Comparison of ENCODE assay signal across 13 mouse cellular contexts in the genomic region with DNA sequence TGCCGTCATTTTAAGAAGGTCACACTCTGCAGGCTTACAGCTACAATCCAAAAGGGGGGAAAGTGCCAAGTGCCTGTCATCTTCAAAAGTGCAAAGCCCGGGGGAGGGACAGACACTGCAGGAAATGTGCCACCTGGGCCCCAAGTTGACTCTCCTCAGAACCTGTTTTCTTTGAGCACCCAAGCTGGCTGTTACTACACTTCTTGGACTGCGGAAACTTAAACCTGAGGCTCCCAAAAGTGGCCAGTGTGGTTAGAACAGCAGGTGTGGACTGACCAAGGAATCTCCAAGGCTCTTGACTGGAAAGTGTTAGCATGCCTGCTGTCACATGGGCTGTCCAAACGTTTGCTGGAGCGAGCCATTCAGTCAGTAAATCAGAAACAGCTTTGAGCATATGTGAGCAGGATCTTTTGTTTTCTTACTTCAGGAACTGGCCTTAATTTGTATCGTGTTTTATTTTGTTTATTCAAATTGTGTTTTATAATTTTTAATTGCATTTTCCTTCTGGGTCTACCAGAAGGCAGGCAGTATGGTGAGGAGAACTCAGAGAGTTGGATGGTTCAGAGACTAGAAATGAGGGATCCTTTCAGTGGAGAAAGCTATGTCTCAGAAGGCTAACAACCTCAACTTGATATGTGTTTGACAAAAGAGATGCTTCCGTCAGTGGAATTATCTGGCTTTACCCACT.
A peak's percentile ranks its signal among the peaks of the same experiment; 100 is the strongest.
DNase-seq lines count a peak whose midpoint lies in the region; ATAC-seq and TF ChIP-seq lines count a peak whose summit lies in the region.
"Had no signal": no experiment of that assay in that cellular context is flagged by ENCODE, and none has a peak within 500 bp of the region (broad histone marks: within the 10 kb centered on the region; RNA-seq: fewer than 3 reads in every experiment).

No protein-coding gene starts in this region.

- H3K79me2 ChIP-seq in heart, adult 2 months (replicated peaks; ENCODE audit: control insufficient read depth, insufficient read depth, low read length) = no peaks in the 10 kb centered on the region

- no peak overlapping the region for H3K4me2 ChIP-seq in forebrain, embryonic 16.5 days (ENCODE audit: low read length)
- H3K4me2 ChIP-seq: kidney, embryonic 15.5 days; liver, embryonic 11.5 days had no signal

- TF ChIP-seq CTCF in heart, adult 2 months (IDR thresholded peaks at IDR 0.05) = no peak

- 51% methylated on average over 7 of the region's 7 CpGs for WGBS in heart, adult 2 months
- WGBS in forebrain, embryonic 16.5 days = 55% methylated on average over 7 of the region's 7 CpGs

- peaks cover 25% of the 10 kb centered on the region for H3K36me3 ChIP-seq in heart, adult 2 months (ENCODE audit: control insufficient read depth, insufficient read depth, low read length)
- H3K36me3 ChIP-seq in forebrain, embryonic 16.5 days (ENCODE audit: control insufficient read depth, insufficient read depth) = no peaks in the 10 kb centered on the region
- H3K36me3 ChIP-seq: hindbrain, embryonic 10.5 days; kidney, embryonic 15.5 days; midbrain, embryonic 10.5 days had no signal

- intact Hi-C loops in heart, adult 2 months (cut with DNase I) = loop anchor here (5.0 kb wide), 3 partner anchors 140 to 160 kb away; no protein-coding TSS in a partner anchor
- intact Hi-C loops in heart, postnatal 25 days (cut with DNase I) = loop anchor here (5.0 kb wide), 2 partner anchors 160 to 255 kb away; no protein-coding TSS in a partner anchor
- intact Hi-C loops in heart, postnatal 10 days (cut with DNase I) = no loop called here

- peak overlapping the region; percentile 13; the same call in 1 of the 2 replicates for H3K9ac ChIP-seq in heart, adult 2 months (ENCODE audit: low read depth, low read length)
- H3K9ac ChIP-seq in forebrain, embryonic 16.5 days (replicated peaks; ENCODE audit: low read depth, low read length) = no peak overlapping the region
- H3K9ac ChIP-seq: kidney, embryonic 15.5 days had no signal

- peak overlapping the region; percentile 84 for H3K27ac ChIP-seq in heart, adult 2 months
- peak overlapping the region; percentile 37 for H3K27ac ChIP-seq in forebrain, embryonic 16.5 days (ENCODE audit: low read length)
- H3K27ac ChIP-seq: hindbrain, embryonic 10.5 days; kidney, embryonic 15.5 days; midbrain, embryonic 10.5 days had no signal

- DNase-seq in heart, adult 2 months = peak in 1 of 2 experiments; percentile 53
- no peak for DNase-seq in heart, postnatal 25 days (ENCODE audit: low spot score)
- peak; percentile 54 to 63 for DNase-seq in heart, postnatal 10 days
- DNase-seq in thymus, postnatal 0 days (ENCODE audit: low spot score) = peak; percentile 78
- DNase-seq in ovary, postnatal 14 days (ENCODE audit: low spot score) = no peak
- no peak for DNase-seq in kidney, adult 8-10 months
- DNase-seq: layer of hippocampus, postnatal 36 days had no signal

- H3K4me1 ChIP-seq in heart, adult 2 months (ENCODE audit: control insufficient read depth, insufficient read depth, low read length) = peaks cover 12% of the 10 kb centered on the region
- peaks cover 27% of the 10 kb centered on the region for H3K4me1 ChIP-seq in forebrain, embryonic 16.5 days (replicated peaks; ENCODE audit: control insufficient read depth, insufficient read depth, low read length)
- H3K4me1 ChIP-seq: midbrain, embryonic 10.5 days had no signal

- no peaks in the 10 kb centered on the region for H3K27me3 ChIP-seq in heart, adult 2 months (ENCODE audit: control insufficient read depth, insufficient read depth, low read length)
- no peaks in the 10 kb centered on the region for H3K27me3 ChIP-seq in forebrain, embryonic 16.5 days (replicated peaks; ENCODE audit: control insufficient read depth, insufficient read depth, low read length)
- H3K27me3 ChIP-seq: kidney, embryonic 15.5 days had no signal

- H3K9me3 ChIP-seq in forebrain, embryonic 16.5 days (ENCODE audit: control insufficient read depth, low read length) = no peaks in the 10 kb centered on the region
- H3K9me3 ChIP-seq: hindbrain, embryonic 10.5 days; kidney, embryonic 15.5 days; midbrain, embryonic 10.5 days had no signal

- TF ChIP-seq EP300 in heart, adult 2 months (IDR thresholded peaks at IDR 0.05; ENCODE audit: insufficient read depth, low read depth, low read length) = 0 out of 2 replicates have a peak, but pooled peaks have one; percentile 24

- 0 out of 2 replicates have a peak, but pooled peaks have one; percentile 18 for TF ChIP-seq POLR2A in heart, adult 2 months (IDR thresholded peaks at IDR 0.05; ENCODE audit: insufficient read depth, low read depth, low read length)

- ATAC-seq in forebrain, embryonic 16.5 days = peak; percentile 71
- ATAC-seq in activated CD4-positive, CD25-positive, alpha-beta regulatory T cell, adult 4 months = no peak

- no peak overlapping the region for H3K4me3 ChIP-seq in heart, adult 2 months
- no peak overlapping the region for H3K4me3 ChIP-seq in forebrain, embryonic 16.5 days (replicated peaks; ENCODE audit: low read length)
- H3K4me3 ChIP-seq: hindbrain, embryonic 10.5 days; kidney, embryonic 15.5 days; midbrain, embryonic 10.5 days had no signal

Comparison
In these comparisons a context has a peak if more than half of its experiments do, and no peak if none do; other contexts are left out.
1. DNase-seq: peak in heart, postnatal 10 days (2 of 2) and thymus, postnatal 0 days (single experiment); none in heart, postnatal 25 days (single experiment), ovary, postnatal 14 days (single experiment) and kidney, adult 8-10 months (0 of 2).